Mouse (Mus musculus): ENCODE results near the gene Pkdcc.

Pkdcc gene

GRCm38 (mm10) chr17:83213228-83213915 is 1.7 kb upstream of the Pkdcc start:
- no peak for DNase-seq

- DNase-seq = peak; percentile 69 to 75
Observed at GRCm38 (mm10) chr17:83214161-83214592, 915 bp upstream of the Pkdcc start.

- peak; percentile 51 to 62 for DNase-seq
Observed at GRCm38 (mm10) chr17:83215529-83216244, 595 bp downstream of the Pkdcc start.

GRCm38 (mm10) chr17:83216251-83216919 is 1.3 kb downstream of the Pkdcc start:
- no peak for DNase-seq

- DNase-seq = no peak
Observed at GRCm38 (mm10) chr17:83218189-83218588, 3.1 kb downstream of the Pkdcc start.

GRCm38 (mm10) chr17:83218722-83219121 is 3.6 kb downstream of the Pkdcc start:
- DNase-seq = no peak

- DNase-seq = peak in 1 of 2 experiments; percentile 53
Observed at GRCm38 (mm10) chr17:83219351-83220287, 4.5 kb downstream of the Pkdcc start.

GRCm38 (mm10) chr17:83220954-83221538 is 6.0 kb downstream of the Pkdcc start:
- DNase-seq = no peak

GRCm38 (mm10) chr17:83221611-83222500 is 6.8 kb downstream of the Pkdcc start:
- DNase-seq = no peak

- DNase-seq = no peak
Observed at GRCm38 (mm10) chr17:83222705-83223104, 7.6 kb downstream of the Pkdcc start.

- no peak for DNase-seq
Observed at GRCm38 (mm10) chr17:83224451-83224971, 9.4 kb downstream of the Pkdcc start.

GRCm38 (mm10) chr17:83226395-83226986 is 11.4 kb downstream of the Pkdcc start:
- DNase-seq = no peak

- DNase-seq = peak; percentile 33 to 71
Observed at GRCm38 (mm10) chr17:83231357-83231756, 16.3 kb downstream of the Pkdcc start.

- DNase-seq = no peak
Observed at GRCm38 (mm10) chr17:83235227-83235626, 20.1 kb downstream of the Pkdcc start.

- DNase-seq = no peak
Observed at GRCm38 (mm10) chr17:83236202-83236601, 21.1 kb downstream of the Pkdcc start.

GRCm38 (mm10) chr17:83238123-83239058 is 23.3 kb downstream of the Pkdcc start:
- peak in 1 of 2 experiments; percentile 60 for DNase-seq

GRCm38 (mm10) chr17:83244502-83244901 is 29.4 kb downstream of the Pkdcc start:
- no peak for DNase-seq

GRCm38 (mm10) chr17:83245460-83245859 is 30.4 kb downstream of the Pkdcc start:
- DNase-seq = no peak

GRCm38 (mm10) chr17:83246090-83246489 is 31.0 kb downstream of the Pkdcc start:
- no peak for DNase-seq

Measured in lung, postnatal 4 days (tissue).